Mouse (Mus musculus) ES-E14 (cell line): ENCODE measurements at regions not wholly inside any gene's neighbourhood (a gene's known extent, or its start where the extent isn't known, plus 50 kb on each side); places are given as distances from the start of the nearest gene placed in this dataset.

Experiments
- HCFC1 ChIP-seq: IDR thresholded peaks from 2 replicates; pipeline ENCODE4 v1.6.1; 2012; ENCODE audit warnings: low read length, inconsistent platforms, borderline replicate concordance; ENCODE audit not compliant: insufficient read depth
- MAFK ChIP-seq: IDR thresholded peaks from 2 replicates; pipeline ENCODE4 v1.6.1; 2014; ENCODE audit warnings: mild to moderate bottlenecking, low read depth, low read length, inconsistent platforms; ENCODE audit not compliant: insufficient read depth
- ZC3H11A ChIP-seq: IDR thresholded peaks from 2 replicates; pipeline ENCODE4 v1.6.1; 2012; ENCODE audit warnings: low read depth, mild to moderate bottlenecking, inconsistent platforms, low read length, borderline replicate concordance

DNA sequence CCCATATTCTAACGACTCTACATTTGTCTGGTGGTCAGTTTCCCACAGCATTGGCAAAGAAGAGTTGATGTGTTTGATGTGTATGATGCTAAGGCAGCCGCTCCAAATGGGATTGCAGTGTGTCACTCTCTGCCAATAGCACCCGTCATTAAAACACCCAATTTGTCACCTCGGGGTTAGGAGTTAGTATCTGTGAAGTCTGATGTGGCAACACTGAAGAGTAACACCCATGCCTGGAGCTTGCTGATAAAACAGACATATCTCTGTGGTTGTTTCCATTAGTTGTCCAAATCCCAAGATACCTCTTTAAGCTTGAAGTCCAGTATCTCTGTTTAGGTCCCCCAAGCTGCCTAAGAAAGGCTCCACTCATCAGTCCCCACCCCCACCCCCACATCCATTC is 129.4 kb downstream of the Drd1 start:
- no peak for TF ChIP-seq HCFC1
- no peak for TF ChIP-seq MAFK
- no peak for TF ChIP-seq ZC3H11A
